14 mouse cellular contexts compared by ENCODE assay signal in the genomic region with DNA sequence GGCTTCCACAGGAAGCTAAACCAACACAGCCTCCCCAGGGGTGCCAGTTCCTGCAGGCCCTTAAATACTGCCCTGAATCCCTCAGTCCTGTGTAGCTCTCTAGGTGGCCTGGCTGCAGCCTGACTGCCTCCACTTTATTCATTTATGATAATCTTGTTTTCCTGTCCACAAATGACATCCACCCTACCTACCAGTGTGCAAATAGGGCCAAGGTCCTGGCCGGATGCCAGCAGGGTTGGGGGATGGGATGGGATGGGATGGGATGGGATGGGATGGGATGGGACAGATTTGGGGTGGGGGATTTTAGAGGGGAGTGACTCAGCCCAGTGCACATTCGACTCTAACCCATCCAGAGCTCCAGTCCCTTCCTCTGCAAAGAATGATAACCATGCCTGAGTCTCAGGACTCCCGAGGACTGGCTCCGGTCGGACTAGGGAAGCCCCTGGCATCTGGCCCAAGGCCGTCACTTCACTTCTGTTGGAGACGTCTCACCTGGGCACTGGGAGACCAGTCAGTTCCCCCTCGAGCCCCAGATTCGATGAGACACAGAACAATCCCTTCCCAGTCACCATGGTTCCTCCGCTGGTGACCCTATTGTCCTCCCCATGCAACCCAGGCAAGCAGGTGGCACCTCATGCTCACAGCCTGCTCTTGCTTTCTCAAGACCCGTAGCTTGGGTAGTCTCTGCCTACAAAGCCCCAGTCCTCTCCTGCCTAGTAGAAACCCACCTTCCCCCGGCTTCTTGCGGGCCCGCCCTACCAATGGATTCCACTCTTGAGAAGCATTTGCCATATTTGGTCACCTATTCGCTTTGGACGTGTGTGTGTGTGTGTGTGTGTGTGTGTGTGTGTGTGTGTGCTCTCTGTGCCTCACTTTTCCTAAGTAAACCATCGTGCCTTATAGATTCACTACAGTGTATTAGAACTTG. TPM values are rescaled to one million over a fixed set of nuclear protein-coding genes. Genes with fewer than 3 reads are reported as not detected.
A peak's percentile ranks its signal among the peaks of the same experiment; 100 is the strongest.
DNase-seq lines count a peak whose midpoint lies in the region; ATAC-seq and TF ChIP-seq lines count a peak whose summit lies in the region.
"Had no signal": no experiment of that assay in that cellular context is flagged by ENCODE, and none has a peak within 500 bp of the region (broad histone marks: within the 10 kb centered on the region; RNA-seq: fewer than 3 reads in every experiment).

No protein-coding gene starts in this region.

- no peak for TF ChIP-seq POLR2A in kidney, adult 2 months (IDR thresholded peaks at IDR 0.05; ENCODE audit: low read depth, low read length)

- no peak for DNase-seq in kidney, adult 2 months
- peak; percentile 74 for DNase-seq in testis, postnatal 10 days (ENCODE audit: low spot score)
- no peak for DNase-seq in testis, postnatal 14 days (ENCODE audit: low spot score)
- no peak for DNase-seq in layer of hippocampus, adult 11-12 months (ENCODE audit: low spot score)
- DNase-seq in urinary bladder, postnatal 25 days (ENCODE audit: low spot score): no peak
- DNase-seq: cerebellum, adult 9-10 months; heart, postnatal 36 days; lung, postnatal 36 days; midbrain, embryonic 14.5 days had no signal

- no peak overlapping the region for H3K4me3 ChIP-seq in kidney, embryonic 15.5 days (replicated peaks)
- no peak overlapping the region for H3K4me3 ChIP-seq in kidney, adult 2 months (ENCODE audit: insufficient read depth, low read depth, low read length)
- H3K4me3 ChIP-seq in intestine, embryonic 16.5 days (ENCODE audit: low read length): no peak overlapping the region
- H3K4me3 ChIP-seq: layer of hippocampus, adult 2 months had no signal

- peaks cover 53% of the 10 kb centered on the region for H3K4me1 ChIP-seq in kidney, embryonic 15.5 days
- peaks cover 7% of the 10 kb centered on the region; the same call in 1 of the 2 replicates for H3K4me1 ChIP-seq in kidney, adult 2 months (ENCODE audit: control insufficient read depth, insufficient read depth, low read length)
- peaks cover 23% of the 10 kb centered on the region for H3K4me1 ChIP-seq in intestine, embryonic 16.5 days (ENCODE audit: control insufficient read depth, insufficient read depth, low read length)

- no peaks in the 10 kb centered on the region for H3K36me3 ChIP-seq in kidney, embryonic 15.5 days
- no peaks in the 10 kb centered on the region for H3K36me3 ChIP-seq in kidney, adult 2 months (ENCODE audit: control insufficient read depth, insufficient read depth, low read length)
- no peaks in the 10 kb centered on the region for H3K36me3 ChIP-seq in intestine, embryonic 16.5 days (ENCODE audit: control insufficient read depth, insufficient read depth, low read length)

- H3K4me2 ChIP-seq in kidney, embryonic 15.5 days: no peak overlapping the region
- 0 out of 2 replicates have a peak overlapping the region, but pooled peaks have one; percentile 9 for H3K4me2 ChIP-seq in intestine, embryonic 16.5 days (ENCODE audit: low read depth, low read length)

- H3K9me3 ChIP-seq in kidney, embryonic 15.5 days (replicated peaks): no peaks in the 10 kb centered on the region
- no peaks in the 10 kb centered on the region for H3K9me3 ChIP-seq in intestine, embryonic 16.5 days (ENCODE audit: control insufficient read depth, low read length)

- H3K9ac ChIP-seq in kidney, embryonic 15.5 days: no peak overlapping the region
- peak overlapping the region; percentile 22; the same call in 1 of the 2 replicates for H3K9ac ChIP-seq in intestine, embryonic 16.5 days (ENCODE audit: low read depth, low read length)

- ATAC-seq in kidney, embryonic 15.5 days (replicated peaks; ENCODE audit: low FRiP score): no peak
- 0 out of 2 replicates have a peak, but pooled peaks have one; percentile 29 for ATAC-seq in intestine, embryonic 16.5 days
- ATAC-seq: Patski had no signal

- TF ChIP-seq CTCF in kidney, adult 2 months (conservative IDR thresholded peaks at IDR 0.05; ENCODE audit: insufficient read depth, insufficient read length, low read depth, low read length): no peak

- H3K27me3 ChIP-seq in kidney, embryonic 15.5 days: no peaks in the 10 kb centered on the region
- H3K27me3 ChIP-seq in kidney, adult 2 months (replicated peaks; ENCODE audit: control insufficient read depth, insufficient read depth, low read length): no peaks in the 10 kb centered on the region
- no peaks in the 10 kb centered on the region for H3K27me3 ChIP-seq in intestine, embryonic 16.5 days (replicated peaks; ENCODE audit: control insufficient read depth, insufficient read depth, low read length)
- H3K27me3 ChIP-seq: Patski had no signal

- H3K27ac ChIP-seq in kidney, embryonic 15.5 days: peak overlapping the region; percentile 46
- H3K27ac ChIP-seq in kidney, adult 2 months (ENCODE audit: insufficient read depth, low read depth, low read length): no peak overlapping the region; the same call in 1 of the 2 replicates
- H3K27ac ChIP-seq in intestine, embryonic 16.5 days (ENCODE audit: low read length): peak overlapping the region; percentile 80

- 68% methylated on average over 17 of the region's 17 CpGs for WGBS in kidney, embryonic 15.5 days
- 68% methylated on average over 17 of the region's 17 CpGs for WGBS in kidney, adult 2 months
- 44% methylated on average over 17 of the region's 17 CpGs for WGBS in intestine, embryonic 16.5 days

RNA-seq across cellular contexts. Expression of a gene that starts 11.0 kb away (rescaled TPM):
- polyA plus RNA-seq in kidney, embryonic 15.5 days (2015; fragmentation: Nextera tagmentation; extraction: Ambion mirVana): 21.0 and 22.9 TPM in 2 replicates
- 48.2 and 55.4 TPM in 2 replicates for polyA plus RNA-seq in kidney, adult 2 months (2012; rRNA removed)
- 35.7 and 39.9 TPM in 2 replicates for polyA plus RNA-seq in intestine, embryonic 16.5 days (2015; fragmentation: Nextera tagmentation; extraction: Ambion mirVana)

RNA-seq across cellular contexts. Expression of a gene that starts 32.4 kb away (rescaled TPM):
- polyA plus RNA-seq in kidney, embryonic 15.5 days (2015; fragmentation: Nextera tagmentation; extraction: Ambion mirVana): 0.78 and 2.5 TPM in 2 replicates
- 0.05 and 0.10 TPM in 2 replicates for polyA plus RNA-seq in kidney, adult 2 months (2012; rRNA removed)
- polyA plus RNA-seq in intestine, embryonic 16.5 days (2015; fragmentation: Nextera tagmentation; extraction: Ambion mirVana): 0.64 and 0.71 TPM in 2 replicates
- polyA plus RNA-seq: liver, adult 2 months; Patski had no signal

RNA-seq across cellular contexts. Expression of a gene that starts 46.4 kb away (rescaled TPM):
- polyA plus RNA-seq in kidney, embryonic 15.5 days (2015; fragmentation: Nextera tagmentation; extraction: Ambion mirVana): 49.4 and 56.2 TPM in 2 replicates
- polyA plus RNA-seq in kidney, adult 2 months (2012; rRNA removed): 430 and 469 TPM in 2 replicates
- polyA plus RNA-seq in intestine, embryonic 16.5 days (2015; fragmentation: Nextera tagmentation; extraction: Ambion mirVana): 42.2 and 48.2 TPM in 2 replicates

RNA-seq across cellular contexts. Expression of a gene that starts 58.5 kb away (rescaled TPM):
- polyA plus RNA-seq in kidney, embryonic 15.5 days (2015; fragmentation: Nextera tagmentation; extraction: Ambion mirVana): not detected in 2 replicates
- polyA plus RNA-seq in kidney, adult 2 months (2012; rRNA removed): 0.07 TPM in 1 of 2 replicates, not detected in the other
- 0.11 and 0.12 TPM in 2 replicates for polyA plus RNA-seq in intestine, embryonic 16.5 days (2015; fragmentation: Nextera tagmentation; extraction: Ambion mirVana)
